In genomic region chr10:90579970-90580369, GRCm38 (mm10) we compare ENCODE assay signal across 21 mouse cellular contexts.
DNase-seq lines count a peak whose midpoint lies in the region; ATAC-seq and TF ChIP-seq lines count a peak whose summit lies in the region.
"Had no signal": no experiment of that assay in that cellular context is flagged by ENCODE, and none has a peak within 500 bp of the region (broad histone marks: within the 10 kb centered on the region; RNA-seq: fewer than 3 reads in every experiment).

No protein-coding gene starts in this region.

- no peak for DNase-seq in hindbrain, embryonic 11.5 days (ENCODE audit: low spot score)
- DNase-seq in left cerebral cortex, adult 2 months (ENCODE audit: extremely low spot score in 1 of 2, low spot score in 2 of 2): no peak
- DNase-seq in left cerebral cortex, postnatal 36 days (ENCODE audit: low spot score in 2 of 2): no peak
- DNase-seq in brain, adult 2 months (ENCODE audit: low read depth, low spot score): peak; percentile 72
- DNase-seq: adrenal gland, postnatal 14 days; cerebellum, adult 18-20 months; cerebellum, adult 9-11 months; embryo, embryonic 11 days; gastrocnemius, postnatal 36 days; heart, adult 11 months; heart, postnatal 10 days; heart, postnatal 4 days had no signal

- H3K27ac ChIP-seq in hindbrain, embryonic 13.5 days: no peak overlapping the region
- H3K27ac ChIP-seq in hindbrain, embryonic 11.5 days (ENCODE audit: low read depth, low read length): no peak overlapping the region
- peak overlapping the region; percentile 92 for H3K27ac ChIP-seq in left cerebral cortex, adult 2 months
- 0 out of 2 replicates have a peak overlapping the region, but pooled peaks have one; percentile 20 for H3K27ac ChIP-seq in olfactory bulb, adult 2 months (ENCODE audit: insufficient read depth, low read depth, low read length)
- H3K27ac ChIP-seq: embryonic facial prominence, embryonic 15.5 days; forebrain, embryonic 15.5 days; intestine, embryonic 15.5 days had no signal

- peaks cover 16% of the 10 kb centered on the region for H3K4me1 ChIP-seq in hindbrain, embryonic 13.5 days (replicated peaks)
- peaks cover 4% of the 10 kb centered on the region; the same call in 1 of the 2 replicates for H3K4me1 ChIP-seq in hindbrain, embryonic 11.5 days (replicated peaks; ENCODE audit: control insufficient read depth, insufficient read depth, low read length)
- peaks cover 2% of the 10 kb centered on the region; the same call in 1 of the 2 replicates for H3K4me1 ChIP-seq in olfactory bulb, adult 2 months (ENCODE audit: control insufficient read depth, insufficient read depth, low read length)
- H3K4me1 ChIP-seq: intestine, embryonic 15.5 days had no signal

- intact Hi-C loops in left cerebral cortex, adult 2 months (cut with DNase I): loop anchor here (5.0 to 10.0 kb wide), 5 partner anchors 148 to 498 kb away; no protein-coding TSS in a partner anchor
- intact Hi-C loops in left cerebral cortex, postnatal 36 days (cut with DNase I): loop anchor here (5.0 to 10.0 kb wide), 5 partner anchors 107 to 498 kb away; no protein-coding TSS in a partner anchor

- H3K9ac ChIP-seq in hindbrain, embryonic 13.5 days: no peak overlapping the region
- no peak overlapping the region for H3K9ac ChIP-seq in hindbrain, embryonic 11.5 days (ENCODE audit: low read depth, low read length)
- H3K9ac ChIP-seq: embryonic facial prominence, embryonic 15.5 days; forebrain, embryonic 15.5 days; intestine, embryonic 15.5 days had no signal

- no peaks in the 10 kb centered on the region for H3K36me3 ChIP-seq in hindbrain, embryonic 13.5 days
- H3K36me3 ChIP-seq in hindbrain, embryonic 11.5 days (ENCODE audit: control insufficient read depth, insufficient read depth, low read length): no peaks in the 10 kb centered on the region
- H3K36me3 ChIP-seq: embryonic facial prominence, embryonic 15.5 days; forebrain, embryonic 15.5 days; intestine, embryonic 15.5 days had no signal

- no peak for TF ChIP-seq CTCF in left cerebral cortex, adult 2 months (IDR thresholded peaks at IDR 0.05)
- TF ChIP-seq CTCF in olfactory bulb, adult 2 months (IDR thresholded peaks at IDR 0.05; ENCODE audit: insufficient read depth, low read depth, low read length): no peak

- H3K4me2 ChIP-seq in hindbrain, embryonic 13.5 days: 0 out of 2 replicates have a peak overlapping the region, but pooled peaks have one; percentile 2
- H3K4me2 ChIP-seq in hindbrain, embryonic 11.5 days (replicated peaks; ENCODE audit: low read depth, low read length): no peak overlapping the region
- H3K4me2 ChIP-seq: embryonic facial prominence, embryonic 15.5 days; intestine, embryonic 15.5 days had no signal

- TF ChIP-seq POLR2A in olfactory bulb, adult 2 months (IDR thresholded peaks at IDR 0.05; ENCODE audit: insufficient read depth, low read depth, low read length): no peak

- H3K9me3 ChIP-seq in hindbrain, embryonic 13.5 days: no peaks in the 10 kb centered on the region
- no peaks in the 10 kb centered on the region for H3K9me3 ChIP-seq in hindbrain, embryonic 11.5 days (ENCODE audit: control insufficient read depth, low read length)
- H3K9me3 ChIP-seq: embryonic facial prominence, embryonic 15.5 days; forebrain, embryonic 15.5 days; intestine, embryonic 15.5 days had no signal

- no peaks in the 10 kb centered on the region for H3K27me3 ChIP-seq in hindbrain, embryonic 13.5 days
- H3K27me3 ChIP-seq in hindbrain, embryonic 11.5 days (ENCODE audit: control insufficient read depth, insufficient read depth, low read length): no peaks in the 10 kb centered on the region
- H3K27me3 ChIP-seq: CH12.LX; forebrain, embryonic 15.5 days; intestine, embryonic 15.5 days had no signal

- no peak overlapping the region for H3K4me3 ChIP-seq in hindbrain, embryonic 13.5 days
- no peak overlapping the region for H3K4me3 ChIP-seq in hindbrain, embryonic 11.5 days (ENCODE audit: low read depth, low read length)
- peak overlapping the region; percentile 73 for H3K4me3 ChIP-seq in left cerebral cortex, adult 2 months
- peak overlapping the region; percentile 31; the same call in 1 of the 2 replicates for H3K4me3 ChIP-seq in olfactory bulb, adult 2 months (ENCODE audit: insufficient read depth, low read depth, low read length)
- H3K4me3 ChIP-seq: embryonic facial prominence, embryonic 15.5 days; erythroblast, embryonic 14.5 days; intestine, embryonic 15.5 days had no signal

- WGBS in hindbrain, embryonic 13.5 days: 84% methylated on average over 5 of the region's 5 CpGs
- WGBS in hindbrain, embryonic 11.5 days: 88% methylated on average over 5 of the region's 5 CpGs
- 44% methylated on average over 5 of the region's 5 CpGs for WGBS in olfactory bulb, adult 2 months

- ATAC-seq in hindbrain, embryonic 13.5 days (ENCODE audit: low FRiP score): no peak
- no peak for ATAC-seq in hindbrain, embryonic 11.5 days (ENCODE audit: low FRiP score)
- ATAC-seq: activated CD4-positive, CD25-positive, alpha-beta regulatory T cell, adult 4 months; forebrain, embryonic 15.5 days; intestine, embryonic 15.5 days; Patski had no signal

Comparison
In these comparisons a context has a peak if more than half of its experiments do, and no peak if none do; other contexts are left out.
1. H3K27ac ChIP-seq: peak in left cerebral cortex, adult 2 months (single experiment) and olfactory bulb, adult 2 months (single experiment); none in hindbrain, embryonic 13.5 days (single experiment) and hindbrain, embryonic 11.5 days (single experiment).
2. H3K4me3 ChIP-seq: peak in left cerebral cortex, adult 2 months (single experiment) and olfactory bulb, adult 2 months (single experiment); none in hindbrain, embryonic 13.5 days (single experiment) and hindbrain, embryonic 11.5 days (single experiment).